Mouse (Mus musculus): ENCODE results near the gene Gm11549. TPM values are rescaled to one million over a fixed set of nuclear protein-coding genes. Genes with fewer than 3 reads are reported as not detected.
A peak's percentile ranks its signal among the peaks of the same experiment; 100 is the strongest.

The Gm11549 gene
- total RNA-seq, 1 experiment from 2014 or later: not detected

DNA sequence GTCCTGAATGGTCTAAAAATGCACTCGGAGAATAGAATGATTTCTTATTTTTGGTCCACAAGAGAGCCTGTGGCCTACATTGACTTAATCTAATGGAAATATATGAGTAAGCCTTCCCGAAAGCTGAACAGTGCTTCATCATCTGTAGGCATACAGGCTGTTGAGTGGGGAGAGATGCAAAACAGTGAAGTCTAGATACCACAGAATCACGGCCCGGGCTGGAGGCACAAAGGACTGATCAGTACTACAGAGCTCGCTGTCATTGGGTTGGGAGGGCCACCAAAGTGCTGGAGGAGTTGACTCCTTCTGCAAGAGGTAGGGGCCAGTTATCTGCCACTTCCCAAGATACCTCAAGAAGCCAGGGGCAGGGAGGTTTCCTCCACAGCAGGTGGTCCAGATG lies 9.2 kb upstream of the Gm11549 start:
- ATAC-seq (replicated peaks in 1 of 2; ENCODE audit: insufficient read depth in 1 of 2, low FRiP score in 2 of 2, low TSS enrichment in 1 of 2, low read depth in 1 of 2, poor library complexity in 2 of 2, severe bottlenecking in 2 of 2): no peak

DNA sequence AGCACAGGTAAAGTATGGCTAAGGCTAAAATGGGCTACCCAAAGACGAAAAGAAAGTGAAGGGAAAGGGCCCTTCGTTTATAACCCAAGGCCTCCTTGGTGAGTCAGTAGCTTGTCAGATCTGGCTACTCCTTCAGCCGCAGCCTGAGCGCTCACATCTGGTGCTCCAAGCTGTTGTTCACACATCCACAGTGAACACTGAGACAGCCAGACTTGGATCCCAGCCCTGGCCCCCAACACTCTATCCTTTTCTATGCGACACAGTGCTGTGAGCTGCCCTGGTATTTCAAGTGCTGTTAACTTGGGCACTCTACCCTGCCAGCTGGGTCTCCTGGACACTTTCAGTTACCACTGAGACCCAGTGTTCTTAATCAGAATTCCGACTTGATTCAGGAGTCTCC lies 8.7 kb upstream of the Gm11549 start:
- no peak for ATAC-seq (replicated peaks in 1 of 2; ENCODE audit: insufficient read depth in 1 of 2, low FRiP score in 2 of 2, low TSS enrichment in 1 of 2, low read depth in 1 of 2, poor library complexity in 2 of 2, severe bottlenecking in 2 of 2)

DNA sequence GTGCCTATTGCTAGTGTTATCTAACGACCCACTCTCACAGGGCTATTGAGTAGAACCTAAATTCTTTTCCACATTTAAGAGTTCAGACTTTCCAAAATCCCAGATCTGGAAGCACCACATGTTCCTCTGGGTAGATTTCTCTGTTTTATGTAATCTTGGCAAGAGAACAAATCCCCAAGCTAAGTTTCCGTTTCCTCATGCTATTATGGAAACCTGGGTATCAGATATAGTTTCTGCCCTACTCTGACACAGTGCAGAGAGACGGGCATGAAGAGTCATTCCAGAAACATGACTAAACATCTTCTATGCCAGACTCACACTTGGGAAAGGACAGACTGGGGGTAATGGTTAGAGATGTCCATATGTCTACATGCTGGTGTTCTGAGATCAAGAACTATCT lies 2.9 kb upstream of the Gm11549 start:
- ATAC-seq (replicated peaks in 1 of 2; ENCODE audit: insufficient read depth in 1 of 2, low FRiP score in 2 of 2, low TSS enrichment in 1 of 2, low read depth in 1 of 2, poor library complexity in 2 of 2, severe bottlenecking in 2 of 2): no peak

DNA sequence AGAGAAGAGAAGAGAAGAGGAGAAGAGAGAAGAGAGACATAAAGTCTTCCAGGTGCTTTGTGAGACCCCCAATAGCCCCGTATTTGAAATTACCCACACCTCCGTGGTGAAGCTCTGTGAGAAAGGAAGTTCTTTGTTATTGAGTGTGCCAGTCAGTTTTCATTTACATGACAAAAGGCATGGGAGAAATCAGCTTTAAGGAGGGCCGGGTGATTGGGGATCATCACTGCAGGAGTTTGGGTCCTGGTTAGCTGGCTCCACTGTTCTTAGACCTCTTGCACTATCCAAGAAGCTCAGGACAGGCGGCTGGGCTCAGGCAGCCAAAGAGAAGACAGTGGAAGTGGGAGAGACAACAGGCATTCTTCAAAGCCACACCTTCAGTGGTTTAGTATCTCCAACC lies 524 bp upstream of the Gm11549 start:
- no peak for ATAC-seq (replicated peaks in 1 of 2; ENCODE audit: insufficient read depth in 1 of 2, low FRiP score in 2 of 2, low TSS enrichment in 1 of 2, low read depth in 1 of 2, poor library complexity in 2 of 2, severe bottlenecking in 2 of 2)

DNA sequence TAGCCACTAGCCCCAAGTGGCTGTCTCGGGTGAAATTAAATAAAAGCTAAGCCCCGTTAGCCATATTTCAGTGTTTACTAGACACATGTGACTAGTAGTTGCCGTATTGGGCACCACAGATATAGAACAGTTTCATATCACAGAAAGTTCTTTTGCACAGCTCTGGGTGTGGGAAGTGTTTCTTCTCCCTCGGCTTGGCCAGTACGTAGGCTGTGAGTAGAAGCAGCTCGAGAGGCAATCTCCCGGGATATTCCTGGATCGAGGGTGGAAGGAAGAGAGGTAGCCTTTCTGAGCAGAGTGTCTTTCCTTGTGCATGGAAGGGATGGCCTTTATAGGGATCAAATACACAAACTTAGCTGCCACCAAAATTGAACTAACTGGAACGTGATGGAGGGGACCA lies 5.4 kb downstream of the Gm11549 start:
- no peak for ATAC-seq (replicated peaks in 1 of 2; ENCODE audit: insufficient read depth in 1 of 2, low FRiP score in 2 of 2, low TSS enrichment in 1 of 2, low read depth in 1 of 2, poor library complexity in 2 of 2, severe bottlenecking in 2 of 2)

DNA sequence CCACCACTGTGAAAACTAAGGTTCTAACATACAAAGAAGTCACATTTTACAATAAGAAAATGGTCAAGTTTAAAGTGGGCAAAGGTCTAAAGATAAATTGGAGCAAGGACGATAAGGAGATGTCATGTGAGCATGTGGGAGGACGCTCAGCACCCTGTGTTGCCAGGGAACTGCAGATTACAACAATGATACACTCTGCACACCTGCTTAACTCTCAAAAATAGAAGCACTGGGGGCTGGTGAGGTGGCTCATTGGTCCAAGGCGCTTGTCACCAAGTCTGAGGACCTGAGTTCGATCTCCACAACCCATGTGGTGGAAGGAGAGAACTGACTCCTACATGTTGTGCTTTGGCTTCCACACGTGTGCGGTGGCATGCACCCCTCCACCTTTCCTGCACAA lies 10.1 kb downstream of the Gm11549 start:
- ATAC-seq (replicated peaks in 1 of 2; ENCODE audit: insufficient read depth in 1 of 2, low FRiP score in 2 of 2, low TSS enrichment in 1 of 2, low read depth in 1 of 2, poor library complexity in 2 of 2, severe bottlenecking in 2 of 2): no peak

DNA sequence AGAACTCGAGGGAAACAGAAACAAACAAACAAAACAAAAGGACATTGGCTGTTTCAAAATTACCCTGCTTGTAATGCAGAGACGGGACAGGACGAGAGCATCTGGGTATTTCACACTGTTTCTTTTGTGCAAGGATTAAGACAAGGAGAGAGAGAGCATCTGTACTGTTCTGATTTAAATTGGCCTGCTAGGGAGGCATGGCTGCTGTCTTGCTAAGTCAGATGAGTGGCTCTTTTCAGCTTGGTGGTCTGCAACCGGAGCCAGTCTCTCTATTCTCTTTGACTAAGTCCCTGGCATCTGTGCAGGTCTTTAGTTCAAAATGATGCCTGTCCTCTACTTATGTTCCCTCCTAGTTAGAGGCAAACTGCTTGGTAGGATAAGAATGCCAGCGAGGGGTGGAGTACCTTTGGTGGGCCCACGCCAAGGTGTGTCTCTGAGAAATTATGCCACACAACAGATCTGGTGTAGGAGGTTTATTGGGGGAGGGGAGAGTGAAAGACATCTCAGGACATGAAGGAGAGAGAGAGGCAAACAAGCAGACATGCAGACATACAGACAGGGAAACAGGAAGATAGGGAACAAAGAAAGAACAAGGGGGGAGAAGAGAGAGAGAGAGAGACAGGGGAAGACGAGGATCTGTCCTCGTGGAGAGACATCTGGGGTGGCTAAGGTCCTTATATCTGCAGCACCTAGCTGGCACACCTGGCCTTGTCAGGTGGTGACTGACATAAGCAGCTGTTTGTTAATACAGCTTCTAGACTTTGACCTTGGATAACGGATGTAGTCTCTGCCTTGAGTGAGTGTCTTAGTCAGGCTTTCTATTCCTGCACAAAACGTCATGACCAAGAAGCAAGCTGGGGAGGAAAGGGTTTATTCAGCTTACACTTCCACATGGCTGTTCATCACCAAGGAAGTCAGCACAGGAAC lies 15.5 kb downstream of the Gm11549 start:
- no peak for ATAC-seq (replicated peaks in 1 of 2; ENCODE audit: insufficient read depth in 1 of 2, low FRiP score in 2 of 2, low TSS enrichment in 1 of 2, low read depth in 1 of 2, poor library complexity in 2 of 2, severe bottlenecking in 2 of 2)

DNA sequence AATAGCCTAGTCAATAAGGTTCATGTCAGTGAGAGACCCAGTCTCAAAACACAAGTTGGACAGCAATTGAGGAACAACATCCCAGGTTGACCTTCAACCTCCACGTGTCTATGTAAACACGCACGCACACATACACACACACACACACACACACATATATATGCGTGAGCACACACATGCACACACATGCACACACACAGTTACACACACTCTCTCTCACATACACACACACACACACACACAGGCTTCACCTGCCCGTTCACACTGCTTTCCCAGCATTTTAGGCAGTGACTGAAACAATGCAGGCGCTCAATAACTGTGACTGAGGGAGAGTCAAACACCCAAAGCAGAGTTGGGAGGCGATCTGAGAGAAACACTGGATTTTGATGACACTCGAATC lies 16.3 kb downstream of the Gm11549 start:
- ATAC-seq (replicated peaks in 1 of 2; ENCODE audit: insufficient read depth in 1 of 2, low FRiP score in 2 of 2, low TSS enrichment in 1 of 2, low read depth in 1 of 2, poor library complexity in 2 of 2, severe bottlenecking in 2 of 2): no peak

DNA sequence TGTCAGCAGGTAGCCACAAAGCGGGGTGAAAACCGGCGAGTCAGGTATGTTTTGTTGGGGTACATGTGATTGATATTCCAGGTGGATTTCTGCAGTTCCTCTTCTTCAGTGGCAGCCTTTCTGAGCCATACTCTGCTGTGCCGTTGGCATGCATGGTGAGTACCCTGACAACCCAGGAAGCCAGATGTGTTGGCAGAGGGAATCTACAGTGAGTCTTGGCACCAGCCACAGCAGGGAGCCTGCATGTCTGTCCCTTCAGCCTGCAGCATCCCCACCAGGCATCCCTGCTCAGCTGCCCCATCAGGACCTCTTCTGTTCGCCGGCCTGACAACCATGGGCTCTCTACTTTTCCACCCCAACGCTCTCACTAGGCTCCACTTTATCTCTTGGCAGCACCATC lies 20.1 kb downstream of the Gm11549 start:
- no peak for ATAC-seq (replicated peaks in 1 of 2; ENCODE audit: insufficient read depth in 1 of 2, low FRiP score in 2 of 2, low TSS enrichment in 1 of 2, low read depth in 1 of 2, poor library complexity in 2 of 2, severe bottlenecking in 2 of 2)

DNA sequence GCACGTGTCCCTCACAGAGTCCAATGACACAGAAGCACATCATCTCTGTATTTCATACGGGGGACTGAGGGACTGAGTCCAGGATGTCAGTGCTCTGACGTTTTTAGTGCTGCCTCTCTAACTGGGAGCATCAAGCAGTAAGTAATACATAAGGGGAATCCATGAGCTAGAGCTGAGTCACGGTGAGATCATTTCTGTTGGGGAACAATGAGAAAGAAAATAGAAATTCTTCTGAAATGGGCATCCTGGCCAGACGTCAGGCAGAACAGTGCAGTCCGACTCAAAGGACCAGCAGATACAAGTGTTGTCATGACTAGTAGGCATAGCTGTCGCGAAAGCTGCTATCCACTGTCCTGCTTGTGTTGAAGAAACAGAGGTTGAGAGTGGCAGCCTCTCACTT lies 20.6 kb downstream of the Gm11549 start:
- no peak for ATAC-seq (replicated peaks in 1 of 2; ENCODE audit: insufficient read depth in 1 of 2, low FRiP score in 2 of 2, low TSS enrichment in 1 of 2, low read depth in 1 of 2, poor library complexity in 2 of 2, severe bottlenecking in 2 of 2)

DNA sequence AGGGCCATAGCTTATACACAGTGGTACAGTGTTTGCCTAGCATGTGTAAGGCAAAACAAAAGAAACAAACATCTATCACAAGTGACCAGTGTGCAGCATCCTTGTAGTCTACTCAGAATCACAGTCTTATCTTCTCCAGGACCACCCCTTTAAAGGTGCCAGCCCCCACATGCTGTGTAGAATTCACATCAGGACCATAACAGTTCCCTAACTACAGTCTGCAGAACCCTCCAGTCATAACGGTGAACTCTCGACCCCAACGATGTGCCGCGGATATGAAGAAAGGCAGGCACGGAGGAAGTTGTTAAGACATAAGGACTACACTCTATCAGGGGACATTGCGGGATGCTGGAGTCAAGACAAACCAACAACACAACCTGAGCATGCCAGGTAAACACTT lies 22.2 kb downstream of the Gm11549 start:
- ATAC-seq (replicated peaks in 1 of 2; ENCODE audit: insufficient read depth in 1 of 2, low FRiP score in 2 of 2, low TSS enrichment in 1 of 2, low read depth in 1 of 2, poor library complexity in 2 of 2, severe bottlenecking in 2 of 2): no peak

DNA sequence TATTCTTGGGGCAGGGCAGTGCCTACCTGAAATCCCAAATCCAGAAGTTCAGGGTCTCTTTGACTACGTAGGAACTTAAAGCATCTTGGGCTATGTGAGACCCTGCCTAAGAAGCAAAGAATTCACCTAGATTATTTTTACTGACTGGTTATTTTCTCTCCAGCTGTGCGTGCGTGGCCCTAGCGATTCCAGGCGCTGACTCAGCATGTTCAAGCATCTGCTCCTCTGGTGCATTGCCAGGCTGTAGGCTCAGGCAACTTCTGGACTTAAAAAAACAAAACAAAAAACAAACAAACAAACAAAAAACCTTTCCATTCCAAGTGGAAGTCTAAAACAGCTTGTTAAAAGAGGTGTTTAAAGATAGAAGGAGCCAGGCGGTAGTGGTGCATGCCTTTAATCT lies 23.4 kb downstream of the Gm11549 start:
- no peak for ATAC-seq (replicated peaks in 1 of 2; ENCODE audit: insufficient read depth in 1 of 2, low FRiP score in 2 of 2, low TSS enrichment in 1 of 2, low read depth in 1 of 2, poor library complexity in 2 of 2, severe bottlenecking in 2 of 2)

DNA sequence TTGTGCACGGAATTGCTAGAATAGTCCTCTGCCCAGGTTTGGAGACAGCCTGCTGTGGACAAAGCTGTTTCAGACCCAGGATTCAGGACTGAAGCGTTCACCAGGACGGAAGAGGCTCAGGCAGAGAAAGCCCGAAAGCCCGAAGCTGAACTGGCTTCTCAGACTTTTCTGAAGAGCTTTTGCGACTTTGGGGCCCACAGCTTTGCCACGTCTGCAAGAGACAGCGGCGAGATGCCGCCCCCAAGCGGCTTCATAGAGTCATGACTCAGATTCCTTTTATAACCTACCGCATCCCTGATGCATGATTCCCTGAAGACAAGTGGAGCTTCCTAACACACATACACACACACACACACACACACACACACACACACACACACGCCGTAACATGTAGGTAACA lies 24.9 kb downstream of the Gm11549 start:
- ATAC-seq (replicated peaks in 1 of 2; ENCODE audit: insufficient read depth in 1 of 2, low FRiP score in 2 of 2, low TSS enrichment in 1 of 2, low read depth in 1 of 2, poor library complexity in 2 of 2, severe bottlenecking in 2 of 2): peak; percentile 73 to 79

DNA sequence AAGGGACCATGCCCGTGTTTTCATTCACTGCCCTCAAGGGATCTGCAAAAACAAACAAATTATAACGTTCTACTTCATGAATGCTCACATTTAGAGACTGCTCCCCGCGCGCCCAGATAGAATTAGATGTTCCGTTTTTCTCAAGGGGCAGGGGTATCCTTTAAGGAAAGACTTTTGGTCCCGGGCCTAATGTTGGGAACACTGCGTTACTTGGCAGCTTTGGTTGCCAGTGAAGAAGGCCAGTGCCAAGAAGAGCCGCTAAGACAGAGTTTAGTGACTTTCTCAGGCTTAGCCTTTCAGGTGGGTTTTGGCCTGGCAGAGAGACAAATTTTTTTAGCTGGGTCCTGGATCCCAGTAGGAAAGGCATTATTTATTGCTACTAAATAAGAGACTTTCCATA lies 25.3 kb downstream of the Gm11549 start:
- ATAC-seq (replicated peaks in 1 of 2; ENCODE audit: insufficient read depth in 1 of 2, low FRiP score in 2 of 2, low TSS enrichment in 1 of 2, low read depth in 1 of 2, poor library complexity in 2 of 2, severe bottlenecking in 2 of 2): no peak

DNA sequence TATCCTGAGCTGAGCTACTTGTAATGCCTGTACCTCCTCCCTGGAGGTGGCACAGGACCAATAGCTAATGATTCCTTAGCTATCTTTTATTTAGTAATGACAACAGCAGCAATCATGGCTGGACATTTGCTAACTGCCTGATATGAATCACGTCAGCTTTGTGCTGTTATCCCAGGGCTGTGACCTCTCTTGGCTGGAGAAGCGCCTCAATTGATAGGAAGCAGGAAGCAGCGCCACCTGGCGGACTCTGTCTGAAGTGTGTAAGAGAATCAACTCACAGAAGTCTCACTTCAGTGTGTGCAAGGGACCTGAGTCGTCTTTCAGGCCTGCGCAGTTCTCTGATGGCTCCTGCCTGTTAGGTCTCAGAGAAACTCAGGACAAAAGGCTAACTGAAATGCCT lies 26.2 kb downstream of the Gm11549 start:
- peak; percentile 80 to 83 for ATAC-seq (replicated peaks in 1 of 2; ENCODE audit: insufficient read depth in 1 of 2, low FRiP score in 2 of 2, low TSS enrichment in 1 of 2, low read depth in 1 of 2, poor library complexity in 2 of 2, severe bottlenecking in 2 of 2)

DNA sequence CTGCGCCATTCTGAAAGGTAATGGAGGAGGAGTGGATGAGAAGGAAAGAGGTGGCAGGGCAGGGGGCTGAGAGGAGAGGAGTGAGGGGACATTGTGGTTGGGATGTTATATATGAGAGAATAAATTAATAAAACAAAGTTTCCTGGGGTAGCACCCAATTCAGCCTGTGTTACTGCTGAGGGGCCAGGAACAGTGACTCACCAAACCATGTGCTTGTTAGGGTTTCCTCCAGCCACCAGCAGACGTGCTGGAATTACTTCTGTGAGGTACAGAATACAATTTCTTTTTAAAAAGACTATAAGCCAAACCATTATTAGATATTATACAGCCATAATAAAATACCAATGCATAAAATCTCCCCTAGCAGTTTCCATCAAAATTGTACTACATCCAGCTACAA lies 27.0 kb downstream of the Gm11549 start:
- no peak for ATAC-seq (replicated peaks in 1 of 2; ENCODE audit: insufficient read depth in 1 of 2, low FRiP score in 2 of 2, low TSS enrichment in 1 of 2, low read depth in 1 of 2, poor library complexity in 2 of 2, severe bottlenecking in 2 of 2)

DNA sequence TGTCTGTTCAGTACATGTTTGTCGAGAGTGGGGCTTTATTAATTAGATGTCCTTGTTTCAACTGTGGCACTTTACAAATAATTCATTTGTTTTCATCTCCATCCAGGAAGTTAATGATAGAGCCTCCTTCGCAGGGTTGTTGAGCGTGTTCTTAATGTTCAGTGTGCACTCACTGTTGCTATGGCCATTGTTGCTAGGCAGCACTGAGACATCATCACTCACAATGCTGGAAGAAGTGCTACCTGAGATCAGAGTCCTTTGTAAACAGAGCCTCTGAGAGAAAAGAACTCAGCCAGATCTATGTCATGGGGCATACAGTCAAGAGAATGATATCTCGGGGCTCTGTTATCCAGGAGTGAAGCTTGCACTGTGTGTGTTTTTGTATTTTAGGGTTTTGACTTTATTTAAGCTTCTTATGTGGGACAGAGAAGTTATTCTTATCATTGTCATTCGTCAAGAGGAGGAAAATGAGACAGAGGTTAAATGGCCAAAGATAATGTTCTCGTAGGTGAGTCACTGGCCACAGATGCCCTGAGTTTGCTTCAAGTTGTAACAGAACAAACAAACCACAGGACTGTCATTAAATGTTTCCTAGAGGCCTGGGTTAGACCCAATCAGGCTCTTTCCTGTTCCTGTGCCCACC lies 27.9 kb downstream of the Gm11549 start:
- no peak for ATAC-seq (replicated peaks in 1 of 2; ENCODE audit: insufficient read depth in 1 of 2, low FRiP score in 2 of 2, low TSS enrichment in 1 of 2, low read depth in 1 of 2, poor library complexity in 2 of 2, severe bottlenecking in 2 of 2)

DNA sequence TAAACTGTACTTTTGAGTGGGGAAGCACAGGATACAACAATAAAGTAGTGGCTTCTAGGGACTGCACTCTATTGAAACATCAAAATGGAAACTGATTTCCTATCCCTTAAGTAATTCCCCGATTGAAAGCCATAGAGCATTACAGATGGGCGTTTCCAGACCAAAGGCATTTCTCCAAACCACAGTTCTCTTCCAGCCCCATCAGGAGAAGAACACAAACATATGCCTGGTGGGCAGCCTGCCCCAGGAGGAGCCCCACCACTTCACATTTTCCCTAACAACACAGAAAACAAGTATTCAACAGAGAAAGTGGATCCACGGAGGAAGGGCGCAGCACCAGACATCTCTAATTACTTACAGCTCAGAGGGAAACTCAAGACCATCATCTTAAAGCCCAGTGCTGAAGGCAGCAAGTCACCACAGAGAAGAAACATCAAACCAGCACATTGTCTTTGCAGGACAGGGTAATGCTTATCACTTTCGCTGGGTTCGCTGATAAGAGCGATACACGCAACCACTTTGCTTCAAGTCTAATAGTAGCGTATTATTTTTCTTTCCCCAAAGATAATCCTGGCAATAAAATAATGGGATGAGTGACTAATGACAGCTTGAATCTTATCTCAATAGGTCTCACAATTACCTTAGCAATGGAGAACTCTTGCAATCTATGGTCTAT lies 28.8 kb downstream of the Gm11549 start:
- no peak for ATAC-seq (replicated peaks in 1 of 2; ENCODE audit: insufficient read depth in 1 of 2, low FRiP score in 2 of 2, low TSS enrichment in 1 of 2, low read depth in 1 of 2, poor library complexity in 2 of 2, severe bottlenecking in 2 of 2)
